Mouse (Mus musculus) cortical plate, adult 2 months (tissue): ENCODE measurements around the gene Avpr1a. TPM values are rescaled to one million over a fixed set of nuclear protein-coding genes. Genes with fewer than 3 reads are reported as not detected.

Experiments
- H3K27ac ChIP-seq: fragments of 200-500 bp; 2 replicates; pipeline ENCODE4 v1.5.1; 2012; ENCODE audit warnings: low read length, control low read depth, inconsistent platforms; ENCODE audit not compliant: insufficient read depth
- H3K4me1 ChIP-seq: fragments of 200-500 bp; 2 replicates; pipeline ENCODE4 v1.6.1; 2011; ENCODE audit warnings: low read length; ENCODE audit not compliant: control insufficient read depth, insufficient read depth
- H3K4me3 ChIP-seq: fragments of 200-500 bp; 2 replicates; pipeline ENCODE4 v1.5.1; 2011; ENCODE audit warnings: mild to moderate bottlenecking, low read length, control low read depth; ENCODE audit not compliant: insufficient read depth
- CTCF ChIP-seq: fragments of 200-500 bp; IDR thresholded peaks from 2 replicates; pipeline ENCODE4 v1.5.1; 2011; ENCODE audit warnings: mild to moderate bottlenecking, control low read depth, low read length; ENCODE audit not compliant: insufficient read depth; ENCODE audit errors: extremely low read depth
- POLR2A ChIP-seq: fragments of 200-500 bp; IDR thresholded peaks from 2 replicates; pipeline ENCODE4 v1.6.1; 2011; ENCODE audit warnings: mild to moderate bottlenecking, low read length, control low read depth; ENCODE audit not compliant: insufficient read depth; ENCODE audit errors: extremely low read depth
- polyA plus RNA-seq: library from polyadenylated mRNA; depleted of rRNA; stranded (reverse); fragments of >200 nt; gene quantifications from 2 replicates; pipeline ENCODE4 v1.2.3, GENCODE M21; 2012; rRNA removed

The Avpr1a gene
- polyA plus RNA-seq, result 0.10 and 0.23 TPM in 2 replicates

DNA sequence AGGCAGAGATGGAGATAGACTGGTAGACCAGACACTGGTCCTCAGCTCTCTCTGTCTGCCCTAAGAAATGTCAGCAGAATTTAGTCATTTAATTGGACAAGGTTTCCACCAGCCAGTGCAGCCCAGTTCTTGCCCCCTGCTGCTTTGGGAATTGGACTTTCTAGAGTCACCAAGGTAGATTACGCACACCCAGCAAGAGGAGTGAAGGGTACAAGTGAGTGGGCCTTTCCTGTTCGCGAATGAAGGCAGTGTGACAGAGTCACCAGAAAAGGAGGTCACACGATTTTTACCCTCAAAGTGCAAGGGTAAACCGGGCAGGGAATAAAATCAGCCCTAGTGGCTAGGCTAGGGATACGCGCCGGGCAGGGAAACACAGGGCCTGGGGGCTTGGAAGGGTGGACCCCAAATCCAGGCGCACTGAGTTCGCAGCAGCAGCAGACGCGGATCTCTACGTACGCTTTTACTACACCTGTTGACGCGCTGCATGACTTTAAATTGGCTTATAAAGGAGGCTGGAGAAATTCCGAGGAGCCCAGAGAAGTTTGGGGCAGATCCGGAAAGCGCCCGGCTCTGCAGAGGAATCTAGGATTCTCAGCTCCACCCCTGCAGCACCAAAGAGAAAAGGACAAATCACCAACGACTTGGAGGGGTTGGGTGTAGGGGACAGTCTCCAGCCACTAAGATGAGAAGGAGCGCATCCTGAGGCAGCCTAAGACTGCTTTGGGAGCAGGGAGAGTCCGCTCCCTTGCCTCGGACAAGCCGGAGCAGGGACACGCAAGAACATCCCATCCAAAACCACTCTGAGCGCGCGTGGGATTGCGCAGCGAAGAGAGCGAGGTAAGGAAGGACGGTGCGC lies at the start of gene Avpr1a:
Gene Avpr1a, plus strand, starts transcription at position 639 of the 856 bp plus-strand sequence.
- no peak for TF ChIP-seq CTCF
- no peak for TF ChIP-seq POLR2A
- Histone ChIP-seq H3K27ac (no peak within 1 kb of the TSS), H3K4me3 (peak within 1 kb of the TSS; percentile 38), H3K4me1 (0 out of 2 replicates have a peak, but pooled peaks cover 1% of the 10 kb centered on the region)

DNA sequence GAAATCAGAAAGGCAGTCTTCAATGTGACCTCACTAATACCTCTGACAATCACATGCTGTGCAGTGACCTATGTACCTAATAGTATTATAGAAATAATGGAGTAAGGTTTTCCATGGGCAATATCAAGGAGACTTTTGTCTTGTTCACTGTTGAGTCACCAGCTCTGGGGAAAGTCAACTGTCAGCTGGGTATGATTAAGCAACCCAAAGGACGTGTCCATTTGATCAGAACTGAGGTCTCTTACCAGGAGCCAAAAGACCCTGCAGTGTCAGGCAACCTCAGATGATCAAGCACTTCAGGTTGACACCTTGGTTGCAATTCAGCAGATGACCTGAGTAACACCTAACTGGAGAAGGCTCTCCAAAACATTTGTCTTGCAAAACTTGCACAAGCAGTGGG lies 46.0 kb upstream of the Avpr1a start:
- no peak overlapping the region for H3K27ac ChIP-seq

DNA sequence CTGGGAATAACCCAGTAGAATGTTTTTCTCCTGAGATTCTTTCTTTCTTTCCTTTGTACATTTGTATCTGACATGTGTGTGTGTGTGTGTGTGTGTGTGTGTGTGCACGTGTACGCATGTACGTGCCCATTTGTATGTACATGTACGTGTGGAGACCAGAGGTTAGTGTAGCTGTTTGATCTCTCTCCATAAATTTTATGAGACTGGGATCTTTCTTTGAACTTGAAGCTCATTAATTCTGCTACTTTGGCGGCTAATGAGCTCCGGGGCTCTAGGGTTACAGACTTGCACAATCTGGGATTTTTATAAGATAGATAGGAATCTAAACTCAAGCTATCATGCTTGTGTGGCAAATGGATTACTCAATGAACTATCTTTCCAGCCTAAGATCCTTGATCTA lies 42.0 kb upstream of the Avpr1a start:
- TF ChIP-seq POLR2A (no peak), CTCF (no peak)
- H3K4me3 ChIP-seq, result no peak overlapping the region
- no peaks in the 10 kb centered on the region for H3K4me1 ChIP-seq
- H3K27ac ChIP-seq, result no peak overlapping the region

More for the DNA sequence above, 46.0 kb upstream of the Avpr1a start:
- TF ChIP-seq POLR2A (no peak), CTCF (no peak)
- Histone ChIP-seq H3K4me3 (no peak overlapping the region), H3K4me1 (no peaks in the 10 kb centered on the region)

DNA sequence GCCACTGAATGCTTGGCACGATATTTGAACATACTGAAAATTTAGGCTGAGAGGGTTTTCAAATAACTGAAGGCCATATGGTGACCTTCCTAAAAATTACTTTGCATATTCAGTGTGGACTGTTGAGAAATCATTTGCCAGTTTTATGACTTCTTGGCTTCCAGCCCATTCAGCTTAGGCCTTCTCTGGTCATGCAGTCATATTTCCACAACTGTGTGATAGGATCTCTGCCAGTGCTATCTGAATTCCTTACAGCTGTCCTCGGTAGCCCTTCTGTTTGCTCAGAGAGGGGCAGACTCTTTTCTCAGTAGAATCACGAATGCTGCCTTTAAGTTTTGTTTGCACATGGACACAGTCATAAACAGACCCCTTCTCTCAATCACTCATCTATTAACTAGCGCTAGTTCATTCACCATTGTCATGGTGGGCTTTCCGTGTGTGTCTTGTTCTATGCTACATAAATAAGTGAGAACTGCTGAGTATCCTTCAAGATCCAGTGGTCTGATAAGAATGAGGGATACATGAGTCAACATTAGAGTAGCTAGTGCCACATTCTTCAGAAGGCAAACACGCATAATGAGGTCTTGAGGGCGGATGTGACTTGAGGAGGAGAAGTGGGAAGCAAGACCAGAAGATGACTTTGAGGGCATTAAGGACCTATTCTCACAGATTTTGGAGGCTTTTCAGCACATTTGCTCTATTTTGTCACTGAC lies 39.4 kb upstream of the Avpr1a start:
- Histone ChIP-seq H3K4me3 (no peak overlapping the region), H3K27ac (no peak overlapping the region)

DNA sequence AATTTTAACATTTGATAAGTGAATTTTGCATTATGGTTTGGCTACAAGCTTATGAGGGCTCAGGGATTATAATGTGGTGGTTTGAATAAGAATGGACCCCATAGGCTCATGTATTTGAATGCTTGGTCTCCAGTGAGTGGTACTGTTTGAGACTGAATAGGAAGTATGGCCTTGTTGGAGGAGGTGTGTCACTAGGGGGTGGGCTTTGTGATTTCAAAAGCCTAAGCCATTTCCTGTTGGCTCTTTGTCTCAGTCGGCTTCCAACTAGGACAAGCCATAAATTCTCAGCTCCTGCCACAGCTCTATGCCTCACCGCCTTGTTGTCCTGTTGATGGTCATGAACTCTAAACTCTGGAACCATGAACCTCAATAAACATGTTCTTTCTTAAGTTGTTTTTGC lies 37.5 kb upstream of the Avpr1a start:
- no peak overlapping the region for H3K27ac ChIP-seq
- H3K4me3 ChIP-seq, result no peak overlapping the region
- H3K4me1 ChIP-seq, result no peaks in the 10 kb centered on the region
- no peak for TF ChIP-seq CTCF
- no peak for TF ChIP-seq POLR2A

More for the DNA sequence above, 39.4 kb upstream of the Avpr1a start:
- TF ChIP-seq POLR2A (no peak), CTCF (no peak)
- no peaks in the 10 kb centered on the region for H3K4me1 ChIP-seq

DNA sequence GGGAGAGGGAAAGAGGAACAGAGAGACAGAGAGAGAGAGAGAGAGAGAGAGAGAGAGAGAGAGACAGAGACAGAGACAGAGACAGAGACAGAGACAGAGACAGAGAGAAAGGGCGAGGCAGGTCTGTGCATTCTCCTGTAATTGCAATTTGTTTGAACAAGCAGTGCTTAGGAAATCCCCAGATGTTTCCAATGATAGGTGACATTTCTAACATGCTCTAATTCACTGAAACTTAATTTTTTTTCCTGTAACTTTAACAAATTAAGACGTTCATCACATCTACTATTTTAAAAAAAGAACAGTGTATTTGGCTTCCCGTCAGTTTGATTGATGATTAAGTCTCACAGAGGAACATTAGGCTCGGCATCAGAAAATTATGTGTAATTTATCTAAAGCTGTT lies 15.6 kb upstream of the Avpr1a start:
- TF ChIP-seq POLR2A, result no peak
- TF ChIP-seq CTCF, result no peak
- H3K4me3 ChIP-seq, result no peak overlapping the region
- no peak overlapping the region for H3K27ac ChIP-seq
- no peaks in the 10 kb centered on the region for H3K4me1 ChIP-seq

DNA sequence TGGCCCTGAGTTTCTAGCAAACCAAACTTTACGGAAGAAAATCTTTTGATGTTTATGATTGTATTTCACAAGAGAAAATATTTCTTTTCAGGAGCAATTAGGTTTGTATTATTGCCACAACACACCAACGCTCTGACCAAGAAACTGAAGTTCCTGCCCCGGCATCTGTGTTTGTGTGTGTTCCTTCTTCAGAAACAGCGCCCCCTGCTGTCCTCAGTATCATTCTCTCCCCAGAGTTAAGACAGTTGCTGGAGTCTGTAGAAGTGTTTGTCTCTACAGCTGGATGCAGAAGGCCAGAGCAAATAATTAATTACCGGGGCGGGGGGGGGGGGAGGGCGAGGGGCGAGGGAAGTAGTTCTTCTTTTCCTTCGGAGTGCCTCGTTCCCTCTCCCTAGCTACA lies 1.0 kb upstream of the Avpr1a start:
- TF ChIP-seq POLR2A, result no peak
- peak; percentile 50; the same call in 1 of the 2 replicates for TF ChIP-seq CTCF
- no peak overlapping the region for H3K4me3 ChIP-seq

DNA sequence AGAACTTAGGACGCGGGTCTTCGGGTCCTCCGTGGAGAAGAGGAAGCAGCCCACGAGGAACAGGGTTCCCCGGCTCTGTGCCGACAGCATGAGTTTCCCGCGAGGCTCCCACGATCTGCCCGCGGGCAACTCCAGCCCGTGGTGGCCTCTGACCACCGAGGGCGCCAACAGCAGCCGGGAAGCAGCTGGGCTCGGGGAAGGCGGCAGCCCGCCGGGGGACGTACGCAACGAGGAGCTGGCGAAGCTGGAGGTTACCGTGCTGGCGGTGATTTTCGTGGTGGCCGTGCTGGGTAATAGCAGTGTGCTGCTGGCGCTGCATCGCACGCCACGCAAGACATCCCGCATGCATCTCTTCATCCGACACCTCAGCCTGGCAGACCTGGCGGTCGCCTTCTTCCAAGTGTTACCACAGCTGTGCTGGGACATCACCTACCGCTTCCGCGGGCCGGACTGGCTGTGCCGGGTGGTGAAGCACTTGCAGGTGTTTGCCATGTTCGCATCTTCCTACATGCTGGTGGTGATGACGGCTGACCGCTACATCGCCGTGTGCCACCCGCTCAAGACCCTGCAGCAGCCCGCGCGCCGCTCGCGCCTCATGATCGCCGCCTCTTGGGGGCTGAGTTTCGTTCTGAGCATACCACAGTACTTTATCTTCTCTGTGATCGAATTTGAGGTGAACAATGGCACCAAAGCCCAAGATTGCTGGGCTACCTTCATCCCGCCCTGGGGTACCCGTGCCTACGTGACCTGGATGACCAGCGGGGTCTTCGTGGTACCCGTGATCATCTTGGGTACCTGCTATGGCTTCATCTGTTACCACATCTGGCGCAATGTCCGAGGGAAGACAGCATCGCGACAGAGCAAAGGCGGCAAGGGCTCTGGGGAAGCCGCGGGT lies 665 bp downstream of the Avpr1a start:
- Histone ChIP-seq H3K4me3 (peak overlapping the region; percentile 38), H3K27ac (no peak overlapping the region), H3K4me1 (0 out of 2 replicates have a peak, but pooled peaks cover 1% of the 10 kb centered on the region)
- TF ChIP-seq CTCF, result no peak
- no peak for TF ChIP-seq POLR2A

More for the DNA sequence above, 1.0 kb upstream of the Avpr1a start:
- no peak overlapping the region for H3K27ac ChIP-seq
- 0 out of 2 replicates have a peak, but pooled peaks cover 1% of the 10 kb centered on the region for H3K4me1 ChIP-seq

DNA sequence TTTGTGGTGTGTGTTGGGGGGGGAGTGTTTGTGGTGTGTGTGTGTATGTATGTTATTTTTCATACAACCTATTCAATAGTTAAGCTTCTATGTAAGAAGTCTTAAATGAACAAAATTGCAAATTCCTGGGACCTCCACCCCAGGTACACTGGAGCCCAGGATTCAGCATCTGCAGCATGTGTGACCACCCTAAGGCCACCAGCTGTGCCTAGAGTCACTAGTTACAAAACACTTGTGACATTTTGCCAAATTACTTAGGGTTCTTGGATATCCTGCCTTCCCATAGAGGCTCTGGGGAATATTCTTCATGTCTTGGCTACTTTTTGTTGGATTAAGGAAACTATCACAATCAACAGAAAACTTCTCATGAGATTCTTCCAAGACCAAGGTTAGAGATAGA lies 1.6 kb downstream of the Avpr1a start:
- Histone ChIP-seq H3K4me3 (no peak overlapping the region), H3K27ac (no peak overlapping the region), H3K4me1 (0 out of 2 replicates have a peak, but pooled peaks cover 1% of the 10 kb centered on the region)
- TF ChIP-seq CTCF (no peak), POLR2A (no peak)
